Mouse (Mus musculus): ENCODE data around the gene Zbtb7a. TPM values are rescaled to one million over a fixed set of nuclear protein-coding genes. Genes with fewer than 3 reads are reported as not detected.

Zbtb7a gene
- total RNA-seq (2021): 10 to 100 TPM; 43.7 to 48.0 TPM

- intact Hi-C loops (cut with DNase I): loop anchor here (5.0 kb wide), 1 partner anchor 42 kb away; the partner anchor contains the start of gene Eef2
- peak in 1 of 2 experiments; percentile 56 for DNase-seq
Observed at GRCm38 (mm10) chr10:81134966-81135681, at the start of gene Zbtb7a. Zbtb7a (plus strand) TSS chr10:81135220.

GRCm38 (mm10) chr10:81087021-81087420, 48.0 kb upstream of the Zbtb7a start:
- intact Hi-C loops (cut with DNase I): loop anchor here (5.0 kb wide), 1 partner anchor 85 kb away; no protein-coding TSS in a partner anchor
- DNase-seq: no peak

GRCm38 (mm10) chr10:81089216-81089615, 45.8 kb upstream of the Zbtb7a start:
- intact Hi-C loops (cut with DNase I): loop anchor here (5.0 kb wide), 1 partner anchor 83 kb away; no protein-coding TSS in a partner anchor
- DNase-seq: peak in 1 of 2 experiments; percentile 23

- intact Hi-C loops (cut with DNase I): no loop called here
- no peak for DNase-seq
Observed at GRCm38 (mm10) chr10:81090621-81091020, 44.4 kb upstream of the Zbtb7a start.

- peak; percentile 54 to 75 for DNase-seq
- intact Hi-C loops (cut with DNase I): no loop called here
Observed at GRCm38 (mm10) chr10:81092465-81093250, 42.4 kb upstream of the Zbtb7a start.

GRCm38 (mm10) chr10:81094931-81095678, 39.9 kb upstream of the Zbtb7a start:
- intact Hi-C loops (cut with DNase I): no loop called here
- DNase-seq: no peak

- intact Hi-C loops (cut with DNase I): loop anchor here (2.0 kb wide), 1 partner anchor 27 kb away; no protein-coding TSS in a partner anchor
- peak; percentile 98 to 99 for DNase-seq
Observed at GRCm38 (mm10) chr10:81105565-81106112, 29.4 kb upstream of the Zbtb7a start, which contains the start of gene Map2k2. Map2k2 (plus strand) TSS chr10:81105915.

GRCm38 (mm10) chr10:81106113-81106721, 28.8 kb upstream of the Zbtb7a start:
- DNase-seq: peak; percentile 88 to 92
- intact Hi-C loops (cut with DNase I): loop anchor here (2.0 kb wide), 1 partner anchor 27 kb away; no protein-coding TSS in a partner anchor

- DNase-seq: no peak
- intact Hi-C loops (cut with DNase I): no loop called here
Observed at GRCm38 (mm10) chr10:81112946-81113345, 22.1 kb upstream of the Zbtb7a start.

GRCm38 (mm10) chr10:81119625-81120024, 15.4 kb upstream of the Zbtb7a start:
- no peak for DNase-seq
- intact Hi-C loops (cut with DNase I): no loop called here

GRCm38 (mm10) chr10:81120650-81121049, 14.4 kb upstream of the Zbtb7a start:
- intact Hi-C loops (cut with DNase I): no loop called here
- DNase-seq: no peak

- intact Hi-C loops (cut with DNase I): no loop called here
- DNase-seq: no peak
Observed at GRCm38 (mm10) chr10:81122889-81123288, 12.1 kb upstream of the Zbtb7a start.

- DNase-seq: no peak
- intact Hi-C loops (cut with DNase I): no loop called here
Observed at GRCm38 (mm10) chr10:81123500-81123899, 11.5 kb upstream of the Zbtb7a start.

GRCm38 (mm10) chr10:81134181-81134587, 836 bp upstream of the Zbtb7a start:
- intact Hi-C loops (cut with DNase I): no loop called here
- peak; percentile 71 to 75 for DNase-seq

GRCm38 (mm10) chr10:81135831-81136705, 1.0 kb downstream of the Zbtb7a start:
- intact Hi-C loops (cut with DNase I): loop anchor here (5.0 kb wide), 1 partner anchor 41 kb away; the partner anchor contains the start of gene Eef2
- peak; percentile 85 for DNase-seq

GRCm38 (mm10) chr10:81136706-81137231, 1.7 kb downstream of the Zbtb7a start:
- intact Hi-C loops (cut with DNase I): loop anchor here (5.0 kb wide), 1 partner anchor 41 kb away; the partner anchor contains the start of gene Eef2
- peak; percentile 85 to 88 for DNase-seq

GRCm38 (mm10) chr10:81137252-81138130, 2.5 kb downstream of the Zbtb7a start:
- peak; percentile 100 for DNase-seq
- intact Hi-C loops (cut with DNase I): loop anchor here (5.0 kb wide), 1 partner anchor 40 kb away; the partner anchor contains the start of gene Eef2

Measured in heart, postnatal 10 days (tissue).